8 mouse cellular contexts compared by ENCODE assay signal in genomic region chr9:61351164-61351563, GRCm38 (mm10). TPM values are rescaled to one million over a fixed set of nuclear protein-coding genes. Genes with fewer than 3 reads are reported as not detected.
A peak's percentile ranks its signal among the peaks of the same experiment; 100 is the strongest.
DNase-seq lines count a peak whose midpoint lies in the region; ATAC-seq and TF ChIP-seq lines count a peak whose summit lies in the region.

No protein-coding gene starts in this region.

- H3K4me2 ChIP-seq in forebrain, embryonic 12.5 days = no peak overlapping the region
- H3K4me2 ChIP-seq in forebrain, embryonic 15.5 days (replicated peaks) = no peak overlapping the region
- no peak overlapping the region for H3K4me2 ChIP-seq in heart, postnatal 0 days (ENCODE audit: low read depth, low read length)
- H3K4me2 ChIP-seq in neural tube, embryonic 14.5 days (ENCODE audit: low read depth, low read length) = no peak overlapping the region

- no peak overlapping the region for H3K4me3 ChIP-seq in forebrain, embryonic 12.5 days (replicated peaks)
- no peak overlapping the region for H3K4me3 ChIP-seq in forebrain, embryonic 15.5 days
- no peak overlapping the region for H3K4me3 ChIP-seq in heart, postnatal 0 days (ENCODE audit: low read depth, low read length)
- no peak overlapping the region for H3K4me3 ChIP-seq in neural tube, embryonic 14.5 days (ENCODE audit: low read depth, low read length)

- no peak overlapping the region for H3K9ac ChIP-seq in forebrain, embryonic 12.5 days
- H3K9ac ChIP-seq in forebrain, embryonic 15.5 days (replicated peaks) = no peak overlapping the region
- H3K9ac ChIP-seq in heart, postnatal 0 days (replicated peaks; ENCODE audit: low read depth, low read length) = no peak overlapping the region
- H3K9ac ChIP-seq in neural tube, embryonic 14.5 days (replicated peaks; ENCODE audit: low read depth, low read length) = no peak overlapping the region

- peaks cover 36% of the 10 kb centered on the region for H3K4me1 ChIP-seq in forebrain, embryonic 12.5 days
- H3K4me1 ChIP-seq in forebrain, embryonic 15.5 days = peaks cover 20% of the 10 kb centered on the region
- H3K4me1 ChIP-seq in heart, postnatal 0 days (ENCODE audit: control insufficient read depth, insufficient read depth) = 0 out of 2 replicates have a peak, but pooled peaks cover 4% of the 10 kb centered on the region
- H3K4me1 ChIP-seq in neural tube, embryonic 14.5 days (ENCODE audit: control insufficient read depth, insufficient read depth, low read length) = peaks cover 13% of the 10 kb centered on the region

- H3K27me3 ChIP-seq in forebrain, embryonic 12.5 days = peaks cover 50% of the 10 kb centered on the region
- H3K27me3 ChIP-seq in forebrain, embryonic 15.5 days = no peaks in the 10 kb centered on the region
- peaks cover 100% of the 10 kb centered on the region for H3K27me3 ChIP-seq in heart, postnatal 0 days (ENCODE audit: control insufficient read depth, insufficient read depth, low read length)
- no peaks in the 10 kb centered on the region for H3K27me3 ChIP-seq in neural tube, embryonic 14.5 days (ENCODE audit: control insufficient read depth, insufficient read depth, low read length)

- TF ChIP-seq EP300 in heart, postnatal 0 days (IDR thresholded peaks at IDR 0.05; ENCODE audit: low read depth) = peak; percentile 88

- 15% methylated on average over 4 of the region's 4 CpGs for WGBS in forebrain, embryonic 12.5 days
- WGBS in forebrain, embryonic 15.5 days = 6% methylated on average over 4 of the region's 4 CpGs
- WGBS in heart, postnatal 0 days = 44% methylated on average over 4 of the region's 4 CpGs
- WGBS in neural tube, embryonic 14.5 days = 2% methylated on average over 4 of the region's 4 CpGs

- H3K27ac ChIP-seq in forebrain, embryonic 12.5 days = 0 out of 2 replicates have a peak overlapping the region, but pooled peaks have one; percentile 13
- no peak overlapping the region for H3K27ac ChIP-seq in forebrain, embryonic 15.5 days (replicated peaks)
- no peak overlapping the region for H3K27ac ChIP-seq in heart, postnatal 0 days (ENCODE audit: low read depth)
- H3K27ac ChIP-seq in neural tube, embryonic 14.5 days (ENCODE audit: low read depth, low read length) = no peak overlapping the region

- peak; percentile 89 for DNase-seq in brain, embryonic 14.5 days (ENCODE audit: low read depth)
- peak; percentile 50 for DNase-seq in heart, postnatal 0 days (ENCODE audit: low spot score)
- DNase-seq in kidney, postnatal 25 days = peak; percentile 95
- DNase-seq in spleen, postnatal 4 days (ENCODE audit: low spot score in 2 of 2) = no peak
- no peak for DNase-seq in spleen, adult 12 weeks (ENCODE audit: low spot score)

- H3K9me3 ChIP-seq in forebrain, embryonic 12.5 days = no peaks in the 10 kb centered on the region
- no peaks in the 10 kb centered on the region for H3K9me3 ChIP-seq in forebrain, embryonic 15.5 days
- peaks cover 5% of the 10 kb centered on the region for H3K9me3 ChIP-seq in heart, postnatal 0 days (replicated peaks; ENCODE audit: control insufficient read depth, low read length)
- no peaks in the 10 kb centered on the region for H3K9me3 ChIP-seq in neural tube, embryonic 14.5 days (ENCODE audit: control insufficient read depth, low read length)

- TF ChIP-seq POLR2A in brain, embryonic 14.5 days (IDR thresholded peaks at IDR 0.05; ENCODE audit: borderline replicate concordance, extremely low read depth, insufficient read depth, insufficient read length, poor library complexity, severe bottlenecking) = no peak

- no peaks in the 10 kb centered on the region for H3K36me3 ChIP-seq in forebrain, embryonic 12.5 days (replicated peaks)
- no peaks in the 10 kb centered on the region for H3K36me3 ChIP-seq in forebrain, embryonic 15.5 days
- no peaks in the 10 kb centered on the region for H3K36me3 ChIP-seq in heart, postnatal 0 days (replicated peaks; ENCODE audit: control insufficient read depth, insufficient read depth, low read length)
- H3K36me3 ChIP-seq in neural tube, embryonic 14.5 days (ENCODE audit: control insufficient read depth, insufficient read depth, low read length) = no peaks in the 10 kb centered on the region

- ATAC-seq in forebrain, embryonic 12.5 days (ENCODE audit: low FRiP score) = peak; percentile 33; the same call in 1 of the 2 replicates
- ATAC-seq in forebrain, embryonic 15.5 days (replicated peaks) = no peak
- ATAC-seq in heart, postnatal 0 days (ENCODE audit: insufficient read depth, low read depth) = peak; percentile 50; the same call in 1 of the 2 replicates
- peak; percentile 72; the same call in 1 of the 2 replicates for ATAC-seq in neural tube, embryonic 14.5 days (ENCODE audit: low read depth)

- no peak for TF ChIP-seq CTCF in brain, embryonic 14.5 days (IDR thresholded peaks at IDR 0.05; ENCODE audit: borderline replicate concordance, extremely low read depth, insufficient read depth, insufficient read length)
- no peak for TF ChIP-seq CTCF in heart, postnatal 0 days (IDR thresholded peaks at IDR 0.05; ENCODE audit: low read depth)

RNA-seq across cellular contexts. Expression of gene Tle3, which starts 21.0 kb away (rescaled TPM):
- 55.6 and 56.2 TPM in 2 replicates for polyA plus RNA-seq in forebrain, embryonic 12.5 days (2016; fragmentation: Nextera tagmentation; extraction: Ambion mirVana)
- 39.9 and 40.9 TPM in 2 replicates for polyA plus RNA-seq in forebrain, embryonic 15.5 days (2015; fragmentation: Nextera tagmentation; extraction: Ambion mirVana)
- 108 and 121 TPM in 2 replicates for polyA plus RNA-seq in brain, embryonic 14.5 days (2012; rRNA removed)
- total RNA-seq in heart, postnatal 0 days (2014; rRNA removed; ENCODE audit: low replicate concordance) = 22.8 and 33.8 TPM in 2 replicates
- polyA plus RNA-seq in heart, postnatal 0 days (2015; fragmentation: Nextera tagmentation; extraction: Ambion mirVana) = 4.5 and 4.9 TPM in 2 replicates
- polyA plus RNA-seq in neural tube, embryonic 14.5 days (2014; fragmentation: Nextera tagmentation; extraction: Ambion mirVana) = 18.7 and 22.5 TPM in 2 replicates

Comparison
In these comparisons a context has a peak if more than half of its experiments do, and no peak if none do; other contexts are left out.
1. DNase-seq: peak in brain, embryonic 14.5 days (single experiment), heart, postnatal 0 days (single experiment) and kidney, postnatal 25 days (2 of 2); none in spleen, postnatal 4 days (0 of 2) and spleen, adult 12 weeks (single experiment).